Mouse (Mus musculus) c-Kit-negative CD71-positive TER-119-positive erythroid progenitor cells, embryonic 14.5 days (primary cell): ENCODE data around the gene Pld3.

ENCODE experiments used
- DNase-seq: peaks from one replicate; pipeline ENCODE4 v3.0.0-alpha.2; 2013; ENCODE audit warnings: low read depth, low spot score

The Pld3 gene

DNA sequence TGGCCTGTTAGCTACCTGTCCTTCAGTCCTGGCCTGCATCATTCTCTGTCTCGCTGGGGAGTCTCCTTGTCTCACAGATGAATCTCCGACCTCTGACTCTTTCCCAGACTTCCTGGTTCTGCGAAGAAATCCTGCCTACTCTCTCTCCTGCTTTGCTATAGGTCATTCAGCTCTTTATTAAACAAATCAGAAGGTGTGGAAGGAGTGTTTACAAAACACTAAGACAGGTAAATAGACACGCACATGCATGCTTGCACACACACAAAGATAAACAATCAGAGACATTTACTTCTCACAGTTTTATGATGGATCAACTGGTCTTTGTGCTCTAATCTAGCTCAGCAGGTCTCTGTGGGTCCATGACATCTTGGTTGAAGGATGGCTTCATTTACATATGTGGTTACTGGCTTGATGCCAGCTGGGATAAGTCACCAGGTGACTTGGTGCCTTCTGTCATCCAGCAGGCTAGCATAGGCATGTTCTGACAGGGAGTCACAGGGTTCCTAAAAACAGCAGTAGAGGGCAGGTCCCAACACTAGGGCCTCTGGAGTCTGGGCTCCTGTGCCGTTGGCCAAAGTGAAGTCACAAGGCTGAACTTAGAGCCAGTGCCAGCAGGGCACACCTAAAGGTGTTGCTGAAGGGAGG lies 16.7 kb upstream of the Pld3 start:
- no peak for DNase-seq

GRCm38 (mm10) chr7:27560978-27561377 lies 8.0 kb upstream of the Pld3 start:
- DNase-seq: no peak

GRCm38 (mm10) chr7:27560291-27560887 lies 7.4 kb upstream of the Pld3 start:
- DNase-seq: no peak

GRCm38 (mm10) chr7:27552070-27552469 lies 948 bp downstream of the Pld3 start:
- DNase-seq: no peak

DNA sequence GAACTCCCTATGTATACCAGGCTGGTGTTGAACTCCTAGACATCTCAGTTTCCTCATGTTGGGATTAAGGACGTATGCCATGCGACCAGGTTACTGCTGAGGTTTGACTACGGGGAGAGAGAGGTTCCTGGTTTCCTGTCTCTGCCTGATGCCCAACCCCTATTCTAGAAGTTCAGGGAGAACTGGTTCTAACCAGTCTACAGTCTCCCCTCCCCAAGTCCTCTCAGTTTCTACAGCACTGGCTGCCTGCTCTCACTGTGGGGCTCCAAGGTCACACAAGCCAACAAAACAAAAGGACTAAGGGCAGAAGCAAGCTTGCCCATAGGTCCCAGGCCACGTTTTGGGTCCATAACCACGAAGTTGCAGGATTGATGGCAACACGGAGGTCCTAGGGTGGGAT lies 3.4 kb downstream of the Pld3 start:
- DNase-seq: no peak

DNA sequence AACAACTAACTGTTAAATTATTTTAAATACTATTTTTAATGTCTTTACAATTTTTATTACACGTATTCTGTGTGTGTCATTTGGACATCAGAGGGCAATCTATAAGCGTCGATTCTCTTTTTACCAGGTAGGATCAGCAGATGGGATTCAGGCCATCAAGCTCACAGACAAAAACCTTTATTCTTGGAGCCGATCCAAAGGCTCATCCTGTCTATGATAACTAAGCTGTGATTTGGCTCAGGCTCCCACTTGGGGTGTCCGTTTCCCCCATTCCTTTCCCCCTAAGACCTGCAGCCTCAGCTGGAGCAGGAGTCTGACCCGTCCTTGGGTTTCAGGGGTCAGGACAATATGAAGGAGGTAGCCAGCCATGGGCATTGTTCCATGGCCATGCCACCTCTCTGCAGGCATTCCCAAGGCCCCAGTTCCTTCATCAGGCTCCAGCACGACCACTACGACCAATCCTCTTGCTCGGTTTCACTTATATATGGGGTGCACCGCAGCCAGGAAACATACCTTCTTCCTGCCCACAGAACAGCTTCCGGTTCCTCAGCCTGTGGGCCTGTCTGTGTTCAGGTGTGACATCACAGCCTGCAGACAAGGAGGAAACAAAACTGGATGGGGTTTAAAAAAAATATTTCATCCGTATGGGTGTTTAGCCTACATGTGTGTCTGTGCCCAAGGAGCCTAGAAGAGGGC lies 8.2 kb downstream of the Pld3 start:
- no peak for DNase-seq

DNA sequence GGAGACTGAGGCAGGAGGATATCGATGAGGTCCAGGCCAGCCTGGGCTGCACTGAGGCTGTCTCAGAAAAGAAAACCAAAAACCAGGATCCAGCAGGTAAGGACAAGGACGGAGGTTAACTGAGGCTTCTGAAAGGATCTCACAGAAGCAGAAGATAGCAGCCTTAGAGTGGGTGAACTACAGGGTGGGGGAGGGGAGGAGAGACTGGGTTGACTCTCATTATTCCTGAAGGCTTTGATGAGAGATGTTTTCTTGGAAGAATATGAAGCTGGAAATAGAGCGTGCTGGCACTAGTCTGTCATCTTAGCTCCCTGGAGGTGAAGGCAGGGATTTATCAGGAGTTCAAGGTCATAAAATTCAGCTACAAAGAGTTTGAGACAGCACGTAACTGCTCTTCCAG lies 9.2 kb downstream of the Pld3 start:
- DNase-seq: no peak

GRCm38 (mm10) chr7:27543065-27543464 lies 10.0 kb downstream of the Pld3 start:
- no peak for DNase-seq

DNA sequence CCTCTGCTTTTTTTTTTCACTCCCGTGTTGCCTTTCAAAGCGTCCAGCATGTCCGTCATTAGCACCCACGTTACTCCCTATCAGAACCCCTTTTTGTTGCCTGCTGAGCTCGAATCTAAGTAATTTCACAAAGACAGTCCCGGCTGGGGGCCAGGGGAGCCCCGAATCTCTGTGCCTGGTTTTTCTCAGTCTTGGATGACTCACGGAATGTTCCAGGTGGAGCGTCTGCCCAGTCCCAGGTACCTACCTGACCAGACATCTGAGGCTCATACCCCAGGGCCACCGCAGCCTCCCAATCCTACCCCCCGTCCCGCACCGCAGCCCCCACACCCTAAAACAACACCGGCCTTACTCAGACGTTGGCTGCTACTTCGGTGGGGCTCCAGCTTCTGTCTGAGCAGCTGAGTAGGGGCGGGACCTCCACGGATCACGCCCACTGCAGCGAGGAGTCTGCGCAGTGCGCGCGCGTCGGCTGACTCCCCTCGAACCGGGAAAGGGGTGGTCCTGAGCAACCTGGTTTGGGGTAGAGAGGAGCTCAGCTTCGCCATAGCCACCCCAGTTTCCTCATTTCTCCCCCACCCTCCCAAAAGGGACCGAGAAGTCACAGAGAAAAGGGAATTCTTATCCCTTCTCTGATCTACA lies 10.5 kb downstream of the Pld3 start:
- DNase-seq: peak; percentile 66

DNA sequence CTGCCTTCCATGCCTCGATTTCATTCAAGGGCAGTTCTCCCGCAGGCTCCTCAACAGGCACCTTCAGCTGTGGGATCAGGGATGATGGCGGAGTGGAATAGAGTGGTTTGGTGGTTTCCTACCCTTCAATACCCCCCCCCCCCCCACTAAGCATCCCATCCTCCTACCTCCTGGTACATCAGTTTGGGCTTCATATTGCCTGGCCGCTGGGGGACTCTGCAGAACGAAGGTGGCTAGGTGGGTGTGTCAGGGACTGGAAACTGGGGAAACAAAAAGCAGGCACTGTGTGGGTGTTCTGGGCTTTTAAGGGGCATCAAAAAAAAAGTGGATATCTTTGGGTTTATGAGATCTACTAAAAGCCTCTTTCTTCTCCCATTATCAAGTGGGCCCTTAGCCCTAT lies 11.1 kb downstream of the Pld3 start:
- no peak for DNase-seq

- DNase-seq: no peak
Measured at GRCm38 (mm10) chr7:27541431-27541830, 11.6 kb downstream of the Pld3 start.

GRCm38 (mm10) chr7:27540935-27541334 lies 12.1 kb downstream of the Pld3 start:
- no peak for DNase-seq

GRCm38 (mm10) chr7:27540521-27540920 lies 12.5 kb downstream of the Pld3 start:
- DNase-seq: peak; percentile 62

DNA sequence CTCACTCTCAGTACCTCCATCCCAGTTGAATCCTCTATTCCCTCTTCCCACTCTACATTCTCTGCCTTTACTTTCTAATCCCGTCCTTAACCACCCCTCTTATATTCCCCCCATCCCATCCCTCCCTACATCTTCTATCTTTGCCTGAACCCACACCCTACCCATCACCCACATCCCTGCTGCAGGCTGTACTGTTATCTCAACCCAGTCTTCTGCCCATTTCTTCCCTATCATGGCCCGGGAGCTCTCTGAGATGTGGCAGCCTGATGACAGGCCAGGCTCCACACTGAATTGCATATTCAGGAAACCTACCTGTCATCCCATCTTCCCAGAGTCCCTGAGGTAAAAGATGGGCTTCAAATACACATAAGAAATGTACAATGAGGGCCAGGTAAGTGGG lies 14.2 kb downstream of the Pld3 start:
- no peak for DNase-seq

DNA sequence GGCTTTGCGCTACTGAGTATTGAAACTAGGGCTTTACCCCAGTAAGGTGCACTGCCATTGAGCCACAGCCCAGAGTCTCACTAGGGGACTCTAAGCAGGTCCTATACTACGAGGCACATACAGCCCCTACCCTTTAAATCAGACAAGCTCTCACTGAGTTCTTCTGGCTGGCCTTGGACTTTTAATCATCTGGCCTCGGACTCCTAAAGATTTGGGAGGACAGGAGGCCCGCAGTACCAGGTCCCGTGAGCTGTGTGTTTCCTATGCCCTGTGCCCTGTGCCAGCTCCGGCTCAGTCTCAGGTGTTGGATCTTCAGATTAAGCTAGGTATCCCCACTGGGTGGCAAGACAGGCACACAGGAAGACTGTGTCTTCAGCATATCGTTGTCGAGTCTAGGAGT lies 15.0 kb downstream of the Pld3 start:
- no peak for DNase-seq

DNA sequence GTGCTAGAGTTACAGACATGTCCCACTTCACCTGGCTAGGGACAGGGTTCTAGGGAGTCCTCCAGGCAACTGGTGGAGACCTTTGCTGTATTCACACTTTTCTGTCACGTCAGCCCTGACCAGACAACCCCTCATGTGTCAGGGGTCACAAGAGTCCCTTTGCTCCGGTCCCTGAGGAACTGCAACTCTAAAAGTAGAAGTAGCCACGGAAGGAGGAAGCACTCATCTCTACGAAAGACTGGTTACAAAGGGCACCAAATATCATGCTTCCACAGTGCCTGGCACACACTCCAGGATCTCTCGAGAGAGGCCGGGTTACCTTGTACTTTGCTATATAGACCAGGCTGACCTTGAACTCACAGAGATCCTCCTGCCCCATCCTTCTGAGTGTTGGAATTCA lies 16.4 kb downstream of the Pld3 start:
- DNase-seq: no peak

GRCm38 (mm10) chr7:27535386-27535785 lies 17.6 kb downstream of the Pld3 start:
- DNase-seq: peak; percentile 75

DNA sequence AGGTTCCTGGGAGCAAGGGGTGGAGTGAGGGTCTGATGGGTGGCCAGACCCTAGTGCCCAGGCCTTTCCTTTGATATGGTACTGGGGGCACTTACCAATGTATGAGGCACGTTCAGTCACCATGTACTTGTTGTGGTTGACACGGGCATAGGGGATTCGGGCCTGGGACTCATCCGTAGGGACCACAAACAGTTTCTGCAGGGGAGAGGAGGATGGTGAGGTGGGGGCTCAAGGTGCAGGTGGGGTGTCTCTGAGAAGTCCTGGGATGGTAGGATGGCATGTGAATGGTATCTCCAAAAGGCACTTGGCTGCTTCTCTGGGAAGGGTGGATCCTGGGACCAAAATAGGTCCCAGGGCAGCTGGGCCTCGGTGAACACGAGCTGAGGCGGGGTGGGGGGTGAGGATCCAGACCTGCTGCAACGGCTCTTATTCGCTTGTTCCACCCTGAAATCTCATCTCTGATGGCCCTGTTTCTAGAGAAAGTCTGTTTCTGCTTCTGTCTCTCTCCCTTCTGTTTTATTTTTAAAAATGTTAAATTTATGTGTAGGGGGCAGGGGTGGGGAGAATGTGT lies 20.5 kb downstream of the Pld3 start:
- no peak for DNase-seq

- DNase-seq: no peak
Measured at GRCm38 (mm10) chr7:27531707-27532106, 21.3 kb downstream of the Pld3 start.

DNA sequence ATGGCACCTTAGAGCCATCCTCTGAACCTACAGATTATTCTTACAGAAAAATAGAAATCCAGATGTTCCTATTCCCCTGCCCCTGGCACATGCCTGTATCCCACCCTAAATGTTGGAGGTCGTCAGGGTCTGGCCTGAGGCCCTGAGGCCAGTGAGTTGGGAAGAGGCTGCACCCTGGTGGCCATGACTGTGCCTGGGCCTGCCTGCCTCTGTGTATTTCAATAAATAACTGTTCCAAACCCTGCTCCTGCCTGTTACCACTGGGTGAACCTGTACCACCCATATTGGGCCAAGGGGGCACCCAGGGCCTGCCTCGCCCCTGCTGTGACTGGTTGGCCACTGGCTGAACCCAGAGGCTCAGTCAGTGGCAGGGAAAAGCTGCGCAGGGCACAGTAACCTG lies 22.1 kb downstream of the Pld3 start:
- no peak for DNase-seq

DNA sequence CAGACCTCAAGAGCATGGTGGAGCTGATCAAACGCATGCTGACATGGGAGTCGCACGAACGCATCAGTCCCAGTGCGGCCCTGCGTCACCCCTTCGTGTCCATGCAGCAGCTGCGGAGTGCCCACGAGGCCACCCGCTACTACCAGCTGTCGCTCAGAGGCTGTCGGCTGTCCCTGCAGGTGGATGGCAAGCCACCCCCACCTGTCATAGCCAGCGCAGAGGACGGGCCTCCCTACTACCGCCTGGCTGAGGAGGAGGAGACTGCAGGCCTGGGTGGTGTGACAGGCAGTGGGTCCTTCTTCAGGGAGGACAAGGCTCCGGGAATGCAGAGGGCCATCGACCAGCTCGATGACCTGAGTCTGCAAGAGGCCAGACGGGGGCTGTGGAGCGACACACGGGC lies 23.9 kb downstream of the Pld3 start:
- DNase-seq: no peak
